Mouse (Mus musculus): ENCODE measurements around the gene Tjp2.

DNA sequence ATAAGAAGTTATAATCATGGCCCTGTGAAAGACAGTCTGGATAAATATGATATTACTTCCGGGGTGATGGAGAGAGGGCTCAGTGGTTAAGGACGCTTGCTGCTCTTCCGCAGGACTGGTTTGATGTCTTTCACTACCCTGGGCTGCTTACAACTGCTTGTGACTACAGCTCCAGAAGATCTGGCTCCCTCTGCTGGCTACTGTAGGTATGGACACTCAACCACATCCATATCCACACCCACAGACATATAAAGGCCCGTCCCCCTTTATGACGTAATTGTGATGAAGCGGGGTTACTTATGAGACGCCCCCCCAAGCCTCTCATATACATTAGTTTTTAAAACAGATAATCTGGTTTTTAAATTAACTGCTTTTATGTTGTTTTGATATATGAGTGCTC lies 40.2 kb upstream of the Tjp2 start:
- TF ChIP-seq CTCF (IDR thresholded peaks at IDR 0.05; ENCODE audit: borderline replicate concordance, extremely low read depth, insufficient read depth, insufficient read length) (peak; percentile 77; the same call in 1 of the 2 replicates), POLR2A (IDR thresholded peaks at IDR 0.05; ENCODE audit: borderline replicate concordance, extremely low read depth, insufficient read depth, insufficient read length, poor library complexity, severe bottlenecking) (no peak)
